Mouse (Mus musculus) right cerebral cortex, postnatal 36 days (tissue): ENCODE data around the gene Xrcc6.
A peak's percentile ranks its signal among the peaks of the same experiment; 100 is the strongest.

Source experiments
- DNase-seq, 2 experiments: peaks; one replicate each; pipeline ENCODE4 v3.0.0; 2022; ENCODE audit warnings: low spot score in 2 of 2, mixed read lengths in 1 of 2

Gene Xrcc6

GRCm38 (mm10) chr15:82019288-82019687 lies 31.7 kb downstream of the Xrcc6 start:
- DNase-seq: no peak

- no peak for DNase-seq
Observed at GRCm38 (mm10) chr15:82022535-82023088, 35.0 kb downstream of the Xrcc6 start.

- DNase-seq: no peak
Observed at GRCm38 (mm10) chr15:82023965-82024635, 36.5 kb downstream of the Xrcc6 start.

GRCm38 (mm10) chr15:82027276-82027675 lies 39.6 kb downstream of the Xrcc6 start:
- no peak for DNase-seq

GRCm38 (mm10) chr15:82027726-82028125 lies 40.1 kb downstream of the Xrcc6 start:
- DNase-seq: no peak

GRCm38 (mm10) chr15:82032386-82032785 lies 44.8 kb downstream of the Xrcc6 start:
- DNase-seq: no peak

GRCm38 (mm10) chr15:82033762-82034161 lies 46.1 kb downstream of the Xrcc6 start, which contains the start of gene Desi1:
TSS of gene Desi1 (minus strand) at chr15:82033862.
- DNase-seq: no peak

GRCm38 (mm10) chr15:82035904-82036689 lies 48.5 kb downstream of the Xrcc6 start:
- DNase-seq: no peak

- DNase-seq: no peak
Observed at GRCm38 (mm10) chr15:82040650-82041049, 53.0 kb downstream of the Xrcc6 start.

GRCm38 (mm10) chr15:82044166-82044784 lies 56.6 kb downstream of the Xrcc6 start:
- DNase-seq: no peak

GRCm38 (mm10) chr15:82046246-82046891 lies 58.7 kb downstream of the Xrcc6 start:
- DNase-seq: no peak

GRCm38 (mm10) chr15:82047080-82047883 lies 59.6 kb downstream of the Xrcc6 start, which contains the start of gene Snu13:
TSS of gene Snu13 (minus strand) at chr15:82047598.
- peak; percentile 87 to 88 for DNase-seq

GRCm38 (mm10) chr15:82052544-82052943 lies 64.9 kb downstream of the Xrcc6 start:
- no peak for DNase-seq

- DNase-seq: no peak
Observed at GRCm38 (mm10) chr15:82058719-82059201, 71.1 kb downstream of the Xrcc6 start, which contains the start of gene 4930407I10Rik. TSS of gene 4930407I10Rik (plus strand) at chr15:82059151.

- no peak for DNase-seq
Observed at GRCm38 (mm10) chr15:82063909-82064308, 76.3 kb downstream of the Xrcc6 start.

GRCm38 (mm10) chr15:82065511-82065910 lies 77.9 kb downstream of the Xrcc6 start:
- DNase-seq: peak in 1 of 2 experiments; percentile 44

GRCm38 (mm10) chr15:82069898-82070297 lies 82.3 kb downstream of the Xrcc6 start, which contains the start of gene Mei1:
TSS of gene Mei1 (plus strand) at chr15:82069996.
- no peak for DNase-seq

GRCm38 (mm10) chr15:82071816-82072469 lies 84.3 kb downstream of the Xrcc6 start:
- peak in 1 of 2 experiments; percentile 44 for DNase-seq

- no peak for DNase-seq
Observed at GRCm38 (mm10) chr15:82073490-82073889, 85.9 kb downstream of the Xrcc6 start.

GRCm38 (mm10) chr15:82079883-82080282 lies 92.2 kb downstream of the Xrcc6 start:
- DNase-seq: no peak
